Mouse (Mus musculus) spleen, adult 2 months (tissue): ENCODE results near the gene Mrtfb. TPM values are rescaled to one million over a fixed set of nuclear protein-coding genes. Genes with fewer than 3 reads are reported as not detected.

Source experiments
- DNase-seq, 2 experiments: peaks; one replicate each; pipeline versions ENCODE4 v3.0.0 to v3.0.0-alpha.2; 2012 to 2021; ENCODE audit warnings: low spot score in 2 of 2, low read depth in 1 of 2
- H3K27ac ChIP-seq: fragments of 200-500 bp; 2 replicates; pipeline ENCODE4 v1.5.1; 2012; ENCODE audit warnings: low read length, inconsistent platforms; ENCODE audit not compliant: insufficient read depth
- H3K27me3 ChIP-seq: fragments of 200-500 bp; 2 replicates; pipeline ENCODE4 v1.6.1; 2012; ENCODE audit warnings: mild to moderate bottlenecking, moderate library complexity, low read length, inconsistent platforms; ENCODE audit not compliant: control insufficient read depth, insufficient read depth
- H3K36me3 ChIP-seq: fragments of 200-500 bp; 2 replicates; pipeline ENCODE4 v1.6.1; 2012; ENCODE audit warnings: mild to moderate bottlenecking, low read length, inconsistent platforms; ENCODE audit not compliant: control insufficient read depth, insufficient read depth
- H3K4me1 ChIP-seq: fragments of 200-500 bp; 2 replicates; pipeline ENCODE4 v1.6.1; 2011; ENCODE audit warnings: inconsistent platforms; ENCODE audit not compliant: control insufficient read depth, insufficient read depth, insufficient read length
- H3K4me3 ChIP-seq: fragments of 200-500 bp; 2 replicates; pipeline ENCODE4 v1.5.1; 2011; ENCODE audit warnings: mild to moderate bottlenecking, inconsistent platforms; ENCODE audit not compliant: insufficient read depth, insufficient read length; ENCODE audit errors: extremely low read depth
- CTCF ChIP-seq: fragments of 200-500 bp; IDR thresholded peaks from 2 replicates; pipeline ENCODE4 v1.5.1; 2011; ENCODE audit warnings: mild to moderate bottlenecking, inconsistent platforms; ENCODE audit not compliant: insufficient read depth, insufficient read length, insufficient replicate concordance; ENCODE audit errors: extremely low read depth
- POLR2A ChIP-seq: fragments of 200-500 bp; IDR thresholded peaks from 2 replicates; pipeline ENCODE4 v1.6.1; 2011; ENCODE audit warnings: low read depth, low read length, inconsistent platforms
- WGBS: fragments of 180-500 bp; shearing (Covaris S2); methylation state at CpG from one replicate; pipeline ENCODE4 v1.1.7; 2018; 5-methylcytosine and 5-hydroxymethylcytosine counted together
- polyA plus RNA-seq: library from polyadenylated mRNA; depleted of rRNA; stranded (reverse); fragments of >200 nt; gene quantifications from 2 replicates; pipeline ENCODE4 v1.2.3, GENCODE M21; 2012

Mrtfb gene
- polyA plus RNA-seq, 1 experiment, result 4.5 TPM

GRCm38 (mm10) chr16:13414566-13414965 is 158.3 kb downstream of the Mrtfb start:
- peaks cover 13% of the 10 kb centered on the region for H3K36me3 ChIP-seq
- H3K4me3 ChIP-seq, result no peak overlapping the region
- WGBS, result 84% methylated on average over 7 of the region's 7 CpGs

GRCm38 (mm10) chr16:13414972-13415371 is 158.7 kb downstream of the Mrtfb start:
- H3K27ac ChIP-seq, result no peak overlapping the region
- H3K4me1 ChIP-seq, result no peaks in the 10 kb centered on the region
- WGBS, result 85% methylated on average over 4 of the region's 4 CpGs
- no peaks in the 10 kb centered on the region for H3K27me3 ChIP-seq
- no peak for DNase-seq
- TF ChIP-seq CTCF (no peak), POLR2A (no peak)
- peaks cover 13% of the 10 kb centered on the region for H3K36me3 ChIP-seq
- no peak overlapping the region for H3K4me3 ChIP-seq

More at GRCm38 (mm10) chr16:13414566-13414965, 158.3 kb downstream of the Mrtfb start:
- H3K27ac ChIP-seq, result no peak overlapping the region
- TF ChIP-seq CTCF (no peak), POLR2A (no peak)
- H3K27me3 ChIP-seq, result no peaks in the 10 kb centered on the region
- no peaks in the 10 kb centered on the region for H3K4me1 ChIP-seq
- no peak for DNase-seq

- 96% methylated on average over 6 of the region's 6 CpGs for WGBS
- TF ChIP-seq POLR2A, result no peak
- no peak overlapping the region for H3K27ac ChIP-seq
- DNase-seq, result no peak
- H3K36me3 ChIP-seq, result peaks cover 11% of the 10 kb centered on the region
- no peak overlapping the region for H3K4me3 ChIP-seq
- no peaks in the 10 kb centered on the region for H3K4me1 ChIP-seq
- H3K27me3 ChIP-seq, result no peaks in the 10 kb centered on the region
Observed at GRCm38 (mm10) chr16:13415465-13415864, 159.2 kb downstream of the Mrtfb start.

- DNase-seq, result no peak
- 81% methylated on average over 10 of the region's 10 CpGs for WGBS
- H3K4me1 ChIP-seq, result no peaks in the 10 kb centered on the region
- H3K36me3 ChIP-seq, result peaks cover 6% of the 10 kb centered on the region
- TF ChIP-seq CTCF, result no peak
- no peak for TF ChIP-seq POLR2A
- H3K4me3 ChIP-seq, result no peak overlapping the region
- no peaks in the 10 kb centered on the region for H3K27me3 ChIP-seq
- no peak overlapping the region for H3K27ac ChIP-seq
Observed at GRCm38 (mm10) chr16:13416465-13416864, 160.2 kb downstream of the Mrtfb start.

- TF ChIP-seq POLR2A, result no peak
- TF ChIP-seq CTCF, result no peak
- Histone ChIP-seq H3K36me3 (no peaks in the 10 kb centered on the region; the same call in 1 of the 2 replicates), H3K27me3 (no peaks in the 10 kb centered on the region), H3K27ac (no peak overlapping the region), H3K4me3 (no peak overlapping the region), H3K4me1 (no peaks in the 10 kb centered on the region)
- 72% methylated on average over 5 of the region's 5 CpGs for WGBS
- no peak for DNase-seq
Observed at GRCm38 (mm10) chr16:13417904-13418303, 161.6 kb downstream of the Mrtfb start.

- no peak overlapping the region for H3K27ac ChIP-seq
- H3K4me1 ChIP-seq, result no peaks in the 10 kb centered on the region; the same call in 1 of the 2 replicates
- 8% methylated on average over 2 of the region's 2 CpGs for WGBS
- DNase-seq, result no peak
- no peaks in the 10 kb centered on the region for H3K27me3 ChIP-seq
- H3K36me3 ChIP-seq, result no peaks in the 10 kb centered on the region
- TF ChIP-seq POLR2A, result no peak
- no peak for TF ChIP-seq CTCF
- H3K4me3 ChIP-seq, result no peak overlapping the region
Observed at GRCm38 (mm10) chr16:13419752-13420151, 163.5 kb downstream of the Mrtfb start.

GRCm38 (mm10) chr16:13422522-13422921 is 166.2 kb downstream of the Mrtfb start:
- no peaks in the 10 kb centered on the region for H3K36me3 ChIP-seq
- no peak overlapping the region for H3K4me3 ChIP-seq
- no peak for DNase-seq
- no peak overlapping the region for H3K27ac ChIP-seq
- H3K4me1 ChIP-seq, result no peaks in the 10 kb centered on the region; the same call in 1 of the 2 replicates
- 74% methylated on average over 3 of the region's 3 CpGs for WGBS
- TF ChIP-seq CTCF, result no peak
- no peak for TF ChIP-seq POLR2A
- H3K27me3 ChIP-seq, result no peaks in the 10 kb centered on the region

GRCm38 (mm10) chr16:13423587-13424355 is 167.5 kb downstream of the Mrtfb start:
- Histone ChIP-seq H3K36me3 (no peaks in the 10 kb centered on the region), H3K4me3 (no peak overlapping the region), H3K27me3 (no peaks in the 10 kb centered on the region), H3K27ac (no peak overlapping the region), H3K4me1 (no peaks in the 10 kb centered on the region; the same call in 1 of the 2 replicates)
- TF ChIP-seq CTCF (no peak), POLR2A (no peak)
- 47% methylated on average over 8 of the region's 8 CpGs for WGBS
- DNase-seq, result peak; percentile 43 to 59
